Mouse (Mus musculus): ENCODE measurements around the gene Prkaca.
A peak's percentile ranks its signal among the peaks of the same experiment; 100 is the strongest.

Gene Prkaca

DNA sequence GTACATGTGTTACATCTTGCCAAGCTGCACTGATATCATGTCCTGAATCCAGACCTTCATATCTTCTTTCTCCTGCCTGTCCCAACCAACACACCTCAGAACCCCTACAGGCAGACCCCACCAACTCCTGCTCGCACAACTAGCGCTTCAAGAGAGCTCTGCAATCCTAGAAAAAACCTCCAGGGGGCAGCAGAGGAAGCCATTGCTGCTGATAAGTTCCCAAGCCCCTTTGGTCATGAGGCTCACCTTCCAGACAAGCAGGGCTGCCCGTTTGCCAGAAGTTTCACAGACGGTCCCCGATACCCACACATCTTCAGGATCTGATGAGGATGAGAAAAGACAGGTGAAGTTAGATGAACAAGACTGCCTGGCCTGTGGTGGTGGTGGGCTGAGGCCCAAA, 66.3 kb downstream of the Prkaca start:
- DNase-seq (ENCODE audit: low spot score) = peak; percentile 69

DNA sequence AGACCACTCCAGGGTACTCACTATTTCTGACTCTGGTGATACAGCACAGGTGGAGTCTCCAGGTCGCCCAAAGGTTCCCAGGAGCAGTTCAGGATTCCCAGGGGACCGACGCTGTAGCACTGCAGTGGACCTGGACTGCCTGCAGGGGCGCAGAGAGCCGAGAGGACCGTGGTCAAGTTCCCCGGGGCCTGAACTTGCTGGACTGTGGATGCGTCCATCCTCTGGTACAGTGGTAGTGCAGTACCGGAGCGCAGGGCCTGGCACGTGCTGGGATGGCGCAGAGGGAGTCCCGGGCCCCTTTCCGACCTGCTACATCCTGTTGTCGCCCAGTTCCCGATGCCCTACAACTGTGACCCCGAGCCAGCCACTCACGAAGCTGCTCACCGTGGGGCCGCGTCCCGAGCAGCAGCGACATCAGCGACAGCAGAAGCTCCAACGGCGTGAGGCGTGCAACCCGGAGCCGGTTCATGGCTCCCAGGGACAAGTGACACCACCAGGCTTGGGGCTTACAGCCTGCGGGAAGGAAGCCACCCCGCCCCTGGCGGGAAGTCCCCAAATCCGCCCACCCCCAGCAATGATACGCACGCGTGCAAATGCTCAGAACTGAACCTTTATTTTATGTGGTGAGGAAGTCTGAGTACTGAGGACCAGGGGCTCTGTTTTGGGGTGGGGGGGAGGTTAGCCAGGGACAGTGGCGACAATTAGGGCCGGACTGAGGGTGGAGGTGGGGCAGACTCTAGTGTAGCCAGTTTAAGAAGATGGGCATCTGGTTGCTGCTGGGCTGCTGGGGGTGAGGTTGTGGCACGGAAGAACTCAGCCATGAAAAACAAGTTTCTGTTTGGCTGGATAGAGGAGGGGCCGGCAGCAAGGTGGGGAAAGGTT, 69.5 kb downstream of the Prkaca start, which contains the start of gene Il27ra:
Il27ra (minus strand) TSS at position 524 of the 882 bp plus-strand sequence.
- DNase-seq (ENCODE audit: low spot score) = no peak

DNA sequence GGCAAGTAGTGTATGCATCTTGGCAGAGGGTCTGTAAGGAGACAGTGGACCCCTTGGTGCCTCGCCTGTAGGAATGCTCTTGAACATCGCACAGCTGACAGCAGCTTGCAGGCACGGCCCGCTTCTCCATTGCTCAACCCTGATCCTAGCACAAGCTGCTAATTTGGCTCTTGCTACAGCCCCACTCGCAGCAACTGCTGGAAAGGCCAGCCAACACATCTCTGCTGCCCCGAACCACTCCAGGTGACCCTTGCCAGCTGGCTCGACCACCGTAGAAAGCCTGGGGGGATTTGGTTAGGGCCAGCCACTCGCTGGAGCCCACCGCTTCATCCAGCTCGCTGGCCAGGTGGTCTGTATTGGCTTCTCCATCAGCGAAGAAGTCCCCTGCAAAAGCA, 70.2 kb downstream of the Prkaca start:
- DNase-seq (ENCODE audit: low spot score) = no peak

DNA sequence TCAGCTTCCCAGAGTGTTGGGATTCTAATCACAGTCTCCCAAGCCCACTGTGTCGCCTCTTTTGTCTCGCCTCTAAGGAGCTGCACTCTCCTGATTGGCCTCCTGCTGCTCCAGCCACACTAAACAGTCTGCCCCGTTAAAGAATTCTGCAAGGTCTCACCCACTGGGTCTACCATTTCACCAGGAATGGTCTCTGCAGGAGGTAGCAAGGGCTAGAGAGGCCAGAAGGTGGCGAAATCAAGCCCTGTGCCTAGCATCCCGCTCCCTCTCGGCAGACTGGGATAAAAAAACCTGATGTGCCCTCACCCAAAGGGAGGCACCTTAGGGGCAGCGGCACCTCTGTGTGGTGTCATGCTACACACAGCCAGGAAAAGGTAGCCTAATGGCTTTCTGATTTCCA, 71.3 kb downstream of the Prkaca start:
- DNase-seq (ENCODE audit: low spot score) = no peak

DNA sequence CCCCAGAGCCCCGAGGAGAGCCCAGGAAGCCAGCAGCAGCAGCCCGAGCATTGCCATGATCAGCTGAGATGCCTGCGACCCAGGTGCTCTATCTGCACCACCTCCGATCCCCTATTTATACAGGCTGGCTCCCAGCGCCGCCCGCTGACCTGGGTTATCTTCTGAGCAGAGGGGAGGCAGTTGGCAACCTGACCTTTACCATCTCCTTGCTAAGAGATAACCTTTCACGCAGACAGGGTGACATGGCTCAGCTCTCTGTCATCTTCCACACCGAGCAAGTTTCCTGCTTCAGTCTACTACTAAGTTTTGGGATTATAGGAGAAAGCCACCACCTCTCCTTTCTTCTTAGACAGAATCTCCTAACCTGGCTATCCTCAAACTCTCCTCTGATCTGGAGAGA, 72.1 kb downstream of the Prkaca start, which contains the start of gene Rln3:
Rln3 (minus strand) TSS at position 101 of the 400 bp plus-strand sequence.
- no peak for DNase-seq (ENCODE audit: low spot score)

All from yolk sac, embryonic 10.5 days (tissue).